Mouse (Mus musculus): ENCODE measurements at regions not wholly inside any gene's neighbourhood (a gene's known extent, or its start where the extent isn't known, plus 50 kb on each side); places are given as distances from the start of the nearest gene placed in this dataset.

DNA sequence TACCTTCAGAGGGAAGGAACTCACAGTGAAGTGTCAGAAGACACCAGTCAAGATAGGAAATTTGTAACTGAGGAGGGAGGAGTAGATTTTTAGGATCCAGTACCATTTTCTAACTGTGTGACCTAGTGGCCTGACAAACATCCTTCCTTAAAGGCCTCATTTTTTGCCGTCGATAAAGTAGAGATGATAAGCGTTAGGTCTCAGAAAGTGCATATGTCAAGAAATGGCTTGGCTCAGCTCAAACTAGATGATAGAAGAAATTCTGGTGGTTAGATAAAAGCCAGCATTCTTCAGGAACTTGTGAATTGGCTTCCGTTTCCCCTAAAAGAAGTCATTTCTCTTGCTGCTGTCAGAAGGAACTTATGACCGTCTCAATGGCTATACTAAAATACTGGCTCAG lies 324.1 kb upstream of the Mpdz start:
- no peak for TF ChIP-seq CTCF (IDR thresholded peaks at IDR 0.05)
- no peak for TF ChIP-seq POLR2A (IDR thresholded peaks at IDR 0.05; ENCODE audit: insufficient read depth, low read depth, low read length)
